Mouse (Mus musculus) adrenal gland, postnatal 14 days (tissue): Measurements from ENCODE around the gene Chn2. TPM values are rescaled to one million over a fixed set of nuclear protein-coding genes. Genes with fewer than 3 reads are reported as not detected.
"Not testable (repeated sequence)": the region's sequence is repeated elsewhere in the genome, so short reads cannot be mapped to it uniquely, and the experiment has no call there.

Experiments
- DNase-seq: peaks from one replicate; pipeline ENCODE4 v3.0.0; 2021; ENCODE audit warnings: mixed read lengths
- total RNA-seq: library from RNA; stranded (reverse); gene quantifications from 2 replicates; pipeline ENCODE4 v1.2.3, GENCODE M21; 2021

Gene Chn2
- total RNA-seq, 1 experiment from 2014 or later: 9.9 TPM

DNA sequence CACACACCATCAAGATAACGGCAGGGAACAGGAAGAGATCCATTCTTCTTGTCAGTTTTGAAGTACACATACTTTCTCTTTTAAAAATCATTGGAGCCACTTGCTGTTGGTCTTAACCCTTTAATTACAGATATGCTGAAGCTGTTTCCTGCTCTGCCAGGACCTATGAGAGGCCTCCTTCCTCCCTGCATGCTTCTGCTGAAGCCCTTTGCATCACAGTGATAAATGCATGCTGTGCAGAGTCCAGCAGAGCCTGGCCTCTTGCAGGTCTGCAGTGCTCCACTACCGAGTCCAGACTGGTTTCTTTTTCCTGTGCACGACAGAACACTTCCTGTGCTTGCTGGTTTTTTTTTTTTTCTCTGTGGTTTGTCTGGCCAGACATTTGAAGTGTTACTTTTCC, 119.0 kb downstream of the Chn2 start:
- DNase-seq: peak; percentile 44

DNA sequence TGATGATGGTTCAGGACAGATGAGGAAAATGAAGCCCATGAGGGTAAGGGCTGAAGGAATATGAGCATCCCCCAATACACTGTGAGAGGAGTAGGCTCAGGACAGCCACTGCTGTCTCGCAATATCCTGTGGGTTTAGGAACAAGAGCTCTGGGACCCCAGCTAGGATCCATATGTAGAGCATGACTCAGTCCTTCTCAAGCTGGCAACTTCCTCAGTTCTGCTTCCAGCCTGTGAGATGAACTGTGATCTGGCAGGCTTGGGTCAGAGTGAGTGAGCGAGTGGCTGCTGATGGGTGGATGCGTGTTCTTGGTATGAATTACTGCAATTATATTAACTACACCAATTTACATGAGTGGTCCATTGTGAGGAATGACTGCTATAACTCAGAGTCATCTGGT, 121.3 kb downstream of the Chn2 start:
- no peak for DNase-seq

DNA sequence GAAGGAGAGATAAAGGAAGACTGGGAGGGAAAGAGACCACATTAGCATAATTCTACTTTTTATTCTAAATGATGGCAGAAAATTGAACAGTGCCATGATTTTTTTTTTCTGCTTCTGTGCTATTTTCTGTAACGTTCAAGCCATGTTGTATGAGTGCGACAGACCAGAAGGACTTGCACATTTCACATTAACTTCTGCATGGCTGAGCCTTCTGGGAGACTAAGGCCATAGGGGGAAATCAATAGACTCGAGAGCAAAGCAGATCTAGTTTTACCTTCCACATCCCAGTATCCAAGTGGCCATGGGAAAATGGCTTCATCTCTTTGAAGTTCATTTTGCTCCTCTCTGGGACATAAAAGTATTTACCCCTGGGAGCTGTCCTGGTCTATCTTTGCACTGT, 121.9 kb downstream of the Chn2 start:
- no peak for DNase-seq

DNA sequence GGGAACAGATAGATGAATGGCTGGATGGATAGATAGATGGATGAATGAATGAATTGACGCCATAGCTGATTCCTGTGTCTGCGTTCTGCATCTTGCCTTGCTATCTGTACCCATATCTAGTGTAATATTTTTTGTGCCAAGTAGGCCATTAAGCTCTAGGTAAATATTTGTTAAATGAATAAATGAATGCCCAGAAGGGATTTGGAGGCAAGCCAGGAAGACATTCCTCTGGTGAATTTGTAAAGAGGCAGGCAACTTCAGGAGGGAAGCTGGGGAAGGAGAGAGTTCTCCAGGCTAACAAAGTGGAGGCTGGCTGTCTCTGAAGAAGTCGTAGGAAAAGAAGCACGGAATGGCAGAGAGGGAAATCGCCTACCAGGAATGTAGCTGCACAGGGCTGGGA, 123.0 kb downstream of the Chn2 start:
- no peak for DNase-seq

DNA sequence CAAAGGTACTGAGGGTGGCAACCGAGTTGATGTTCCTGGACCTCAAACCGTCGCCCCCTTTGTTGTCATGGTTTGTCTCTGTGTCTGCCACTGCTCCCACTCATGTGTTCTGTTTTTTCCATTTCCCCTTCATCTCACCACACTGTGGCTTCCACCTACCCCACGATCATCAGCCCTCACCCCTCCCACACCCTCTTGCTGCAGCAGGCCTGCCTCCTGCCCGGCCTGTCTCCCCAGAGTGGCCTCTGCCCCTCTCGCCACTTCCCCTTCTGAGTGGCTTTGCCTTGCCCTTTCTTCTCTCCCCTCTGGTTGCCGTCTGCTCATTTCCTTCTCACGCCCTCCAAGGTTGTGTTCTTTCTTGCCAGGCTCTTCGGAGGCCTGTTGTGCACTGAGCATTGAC, 123.4 kb downstream of the Chn2 start:
- peak; percentile 16 for DNase-seq

DNA sequence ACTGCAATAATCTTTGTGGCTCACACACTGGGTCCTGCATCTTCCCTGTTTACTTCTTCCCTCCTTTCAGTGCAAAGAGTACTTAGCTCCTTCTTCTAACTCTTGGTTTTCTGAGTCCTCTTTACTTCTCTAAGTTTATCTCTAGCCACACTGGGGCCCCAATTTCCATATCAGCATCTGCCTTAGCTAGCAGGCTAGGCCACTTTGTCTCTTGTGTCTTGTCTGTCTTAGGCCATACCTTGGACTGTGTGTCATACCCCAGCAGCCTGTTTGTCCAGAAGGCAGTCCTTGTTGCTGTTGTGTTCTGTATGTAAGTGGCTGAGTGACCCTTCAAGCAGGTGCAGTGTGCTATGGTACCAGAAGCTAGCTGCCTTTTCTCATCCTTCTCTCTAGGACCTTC, 124.3 kb downstream of the Chn2 start:
- DNase-seq: no peak

DNA sequence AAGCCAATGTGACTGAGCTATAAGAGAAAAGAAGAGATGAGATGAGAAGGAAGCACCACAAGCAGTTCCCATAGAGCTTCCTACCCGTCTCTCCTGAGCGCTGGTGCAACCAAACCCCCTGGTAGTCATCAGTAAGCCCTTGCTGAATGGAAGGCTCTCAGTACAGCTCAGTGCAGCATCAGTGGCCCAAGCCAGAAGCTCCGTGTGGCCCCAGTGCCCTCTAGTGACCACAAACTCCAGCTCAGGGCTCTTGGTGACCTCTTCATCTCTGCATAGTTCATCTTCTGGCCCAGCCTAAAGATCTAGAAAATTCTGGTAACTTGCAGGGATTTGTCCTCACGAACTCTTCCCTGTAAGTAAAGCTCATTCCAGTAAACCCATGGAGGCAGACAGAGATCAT, 125.4 kb downstream of the Chn2 start:
- peak; percentile 69 for DNase-seq

DNA sequence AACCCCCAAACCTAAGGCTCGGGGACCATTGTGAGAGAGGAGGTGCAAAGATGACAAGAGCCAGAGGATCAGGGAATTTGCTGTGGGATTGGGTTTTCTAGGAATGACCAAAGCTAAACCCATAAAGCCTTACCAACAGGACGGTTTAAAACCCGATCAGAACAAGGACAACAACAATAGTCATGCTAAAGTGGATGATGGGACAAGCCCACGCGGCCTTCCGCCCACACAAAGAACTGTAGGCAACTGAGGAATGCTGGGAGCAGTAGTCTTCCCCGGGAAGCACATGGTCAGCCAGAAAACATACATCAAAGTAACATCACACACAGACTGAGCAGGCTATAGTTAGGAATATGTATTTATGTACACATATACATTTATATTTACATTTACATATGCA, 125.9 kb downstream of the Chn2 start:
- no peak for DNase-seq

DNA sequence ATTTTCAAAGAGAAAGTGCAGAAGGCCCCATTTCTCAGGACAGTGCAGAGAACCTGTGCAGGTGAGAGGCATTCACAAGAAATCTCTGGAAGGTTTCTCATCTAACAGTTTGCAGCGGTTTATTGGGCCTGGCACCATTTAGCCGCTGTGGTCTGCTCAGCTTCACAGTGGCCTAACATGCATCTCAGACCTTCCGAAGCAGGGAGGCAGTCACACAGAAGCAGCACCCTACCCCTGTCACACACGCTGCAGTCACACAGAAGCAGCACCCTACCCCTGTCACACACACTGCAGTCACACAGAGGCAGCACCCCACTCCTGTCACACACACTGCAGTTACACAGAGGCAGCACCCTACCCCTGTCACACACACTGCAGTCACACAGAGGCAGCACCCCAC, 126.5 kb downstream of the Chn2 start:
- no peak for DNase-seq

DNA sequence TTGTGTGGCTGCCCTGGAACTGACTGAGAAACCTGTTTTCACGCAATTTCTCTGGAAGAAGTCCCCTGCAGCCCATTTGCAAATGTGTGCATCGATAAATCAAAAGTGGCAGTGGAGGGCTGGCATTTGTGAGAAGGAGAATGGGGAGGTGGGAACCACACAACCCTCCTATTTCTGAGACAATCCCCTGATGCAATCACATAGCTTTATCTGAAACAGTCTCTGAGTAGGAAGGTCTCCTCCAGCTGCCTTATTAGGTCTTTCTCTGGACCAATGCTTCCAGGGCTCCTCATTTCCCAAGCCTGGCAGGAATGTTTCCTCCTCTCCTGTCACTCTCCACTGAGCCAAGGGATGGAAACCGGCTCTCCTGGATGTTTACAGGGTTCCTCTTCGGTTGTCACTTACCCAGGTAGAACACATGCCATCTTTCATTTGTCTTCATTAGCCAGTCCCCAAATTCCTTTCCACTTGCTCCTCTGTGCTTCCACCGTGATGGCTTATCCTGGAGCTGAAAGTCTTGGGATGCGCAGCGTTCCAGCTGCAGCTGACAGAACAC, 127.7 kb downstream of the Chn2 start:
- DNase-seq: no peak

DNA sequence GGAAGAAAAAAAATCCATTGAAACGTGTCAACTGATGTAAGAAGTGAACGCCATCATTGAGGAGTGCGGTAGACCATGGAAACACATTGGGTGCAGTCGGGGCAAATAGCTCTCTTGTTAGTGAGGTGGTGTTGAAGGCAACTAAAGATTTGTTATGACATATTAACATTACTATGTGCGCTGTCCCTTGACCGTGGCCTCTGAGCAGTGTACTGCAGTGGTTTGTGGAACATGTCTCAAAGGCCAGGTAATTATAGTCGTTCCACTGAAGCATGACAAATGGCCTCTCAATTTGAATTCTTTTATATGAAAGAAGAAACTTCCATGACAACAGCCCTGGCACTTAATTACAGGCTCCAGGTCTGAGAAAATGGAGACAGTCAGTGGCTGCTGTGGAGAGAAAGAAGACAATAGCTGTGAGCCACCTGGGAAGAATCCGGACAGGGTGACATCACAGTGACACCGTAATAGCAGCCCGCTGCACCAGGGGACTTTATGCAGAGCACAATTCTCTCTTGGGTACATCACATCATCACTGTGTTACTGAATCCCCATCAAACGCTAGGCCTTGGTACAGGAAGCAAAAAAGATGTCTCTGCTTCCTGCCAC, 131.0 kb downstream of the Chn2 start:
- no peak for DNase-seq

DNA sequence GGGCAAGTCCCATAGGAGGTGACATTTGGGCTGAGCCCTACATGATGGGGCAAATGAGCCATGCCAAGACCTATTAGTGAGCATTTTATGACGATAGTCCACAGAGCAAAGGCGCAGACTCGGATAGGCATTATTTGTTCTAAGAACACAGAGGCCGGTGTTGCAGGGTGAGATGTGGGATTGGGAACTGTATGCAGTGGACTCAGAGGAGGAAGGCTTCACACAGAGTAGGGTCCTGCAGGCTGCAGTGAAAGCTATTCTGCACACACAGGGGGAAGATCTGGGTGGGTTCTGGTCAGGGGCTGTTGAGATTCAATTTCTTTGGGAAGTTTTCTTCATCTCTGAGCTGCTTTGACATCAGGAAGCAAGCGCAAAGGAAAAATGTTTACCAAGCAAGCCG, 132.0 kb downstream of the Chn2 start:
- no peak for DNase-seq

DNA sequence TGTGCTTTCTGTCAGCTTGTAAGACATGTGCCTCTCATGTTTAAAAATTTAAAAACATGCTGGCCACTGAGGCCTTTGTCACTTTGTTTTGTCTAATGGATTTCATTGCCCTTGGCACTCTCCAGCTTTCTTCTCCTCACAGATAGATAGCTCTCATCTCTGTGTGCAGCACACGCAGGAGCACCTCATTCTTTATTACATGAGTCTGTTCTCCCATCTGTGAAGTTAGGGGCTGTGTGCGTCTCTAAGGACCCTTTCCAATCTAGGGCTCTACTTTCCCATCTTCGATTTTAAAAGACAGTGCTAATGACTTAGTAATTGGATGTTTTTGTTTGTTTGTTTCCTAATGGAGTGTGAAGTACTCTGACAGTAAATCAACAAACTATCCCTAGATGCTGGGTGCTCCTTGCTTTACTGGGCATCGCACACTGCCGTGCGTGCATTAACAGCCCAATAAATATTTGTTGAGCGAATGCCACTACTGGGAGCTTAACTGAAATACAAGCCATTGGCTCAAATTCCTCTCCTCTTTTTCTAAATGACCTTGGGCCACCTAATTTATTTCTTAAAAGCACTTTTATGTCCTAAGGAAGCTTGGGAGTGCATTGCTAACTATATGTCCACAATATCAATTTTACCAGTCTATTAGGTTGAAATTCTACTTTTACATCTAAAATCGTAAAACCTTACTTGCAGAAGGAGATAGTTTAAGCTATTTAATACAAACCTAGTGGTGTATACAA, 136.3 kb downstream of the Chn2 start:
- DNase-seq: no peak

DNA sequence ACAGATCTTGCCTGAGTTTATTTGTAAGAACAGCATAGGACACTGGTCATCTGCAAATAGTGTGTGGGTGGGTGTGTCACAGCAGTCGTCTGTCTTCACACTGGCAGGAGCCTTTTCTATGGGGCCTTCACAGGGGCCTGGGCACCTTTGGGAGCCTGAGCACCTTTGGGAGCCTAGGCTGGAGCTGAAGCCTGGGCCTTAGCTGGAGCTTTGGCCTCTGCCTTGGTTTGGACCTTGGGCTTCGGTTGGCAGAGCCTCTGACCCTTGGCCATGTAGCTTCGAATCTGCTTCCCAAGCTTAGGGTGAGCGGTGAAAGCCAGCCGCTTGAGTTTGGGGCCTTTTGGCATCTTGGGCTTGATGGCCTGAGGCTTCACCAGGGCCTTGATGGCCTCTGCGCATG, 137.7 kb downstream of the Chn2 start:
- not testable (repeated sequence) for DNase-seq

DNA sequence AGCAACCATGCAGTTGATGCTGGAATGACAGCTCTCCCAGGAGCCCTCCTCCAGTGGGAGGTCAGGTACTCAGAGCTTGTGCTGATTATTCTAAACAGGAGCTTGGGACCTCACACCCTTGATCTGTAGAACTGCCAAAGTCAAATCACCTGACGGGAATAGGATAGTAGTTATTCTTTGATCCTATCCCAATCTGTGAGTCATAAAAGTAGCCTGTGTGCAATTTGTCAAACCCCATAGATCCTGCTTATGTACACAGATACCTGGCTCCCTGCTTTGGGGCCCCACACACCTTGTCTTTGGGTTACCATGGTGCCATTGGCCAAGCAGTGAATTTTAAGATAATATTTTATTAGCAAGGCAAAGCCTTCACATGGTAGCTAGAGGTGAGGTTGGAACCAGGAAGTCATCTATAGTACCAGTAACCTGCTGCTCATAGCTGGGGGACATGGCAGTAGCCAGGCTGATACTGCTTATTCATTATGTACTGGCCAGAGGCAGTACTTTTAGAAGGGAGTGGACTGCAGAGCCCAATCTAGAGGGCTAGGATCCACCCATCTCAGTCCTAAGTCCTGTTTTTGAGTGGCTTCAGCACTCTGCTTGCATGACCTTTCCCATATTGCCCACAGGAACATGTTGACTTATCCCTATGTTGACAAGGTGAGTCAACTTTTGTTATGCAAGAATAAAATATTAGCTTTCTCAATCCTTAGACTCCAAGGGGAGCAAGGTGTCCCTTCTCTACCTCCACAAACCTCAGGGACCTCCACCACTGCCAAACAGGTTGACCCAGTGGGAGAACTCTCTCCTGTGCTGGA, 139.9 kb downstream of the Chn2 start:
- no peak for DNase-seq

DNA sequence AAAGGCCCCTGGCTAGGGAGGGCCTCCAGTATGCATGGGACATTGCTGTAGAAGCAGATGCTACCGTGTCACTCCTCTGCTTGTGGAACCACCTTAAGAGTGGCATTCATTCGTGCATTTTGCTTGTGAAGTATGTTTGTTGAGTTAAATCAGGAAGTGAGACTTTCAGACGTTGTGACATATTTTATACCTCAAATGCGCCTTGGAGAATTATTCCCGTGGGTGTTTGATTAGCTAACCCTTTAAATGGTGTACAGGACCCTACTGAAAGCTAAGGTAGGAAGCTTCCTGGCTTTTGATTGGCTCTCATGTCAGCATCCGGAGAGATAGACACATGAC, 140.5 kb downstream of the Chn2 start:
- DNase-seq: no peak

DNA sequence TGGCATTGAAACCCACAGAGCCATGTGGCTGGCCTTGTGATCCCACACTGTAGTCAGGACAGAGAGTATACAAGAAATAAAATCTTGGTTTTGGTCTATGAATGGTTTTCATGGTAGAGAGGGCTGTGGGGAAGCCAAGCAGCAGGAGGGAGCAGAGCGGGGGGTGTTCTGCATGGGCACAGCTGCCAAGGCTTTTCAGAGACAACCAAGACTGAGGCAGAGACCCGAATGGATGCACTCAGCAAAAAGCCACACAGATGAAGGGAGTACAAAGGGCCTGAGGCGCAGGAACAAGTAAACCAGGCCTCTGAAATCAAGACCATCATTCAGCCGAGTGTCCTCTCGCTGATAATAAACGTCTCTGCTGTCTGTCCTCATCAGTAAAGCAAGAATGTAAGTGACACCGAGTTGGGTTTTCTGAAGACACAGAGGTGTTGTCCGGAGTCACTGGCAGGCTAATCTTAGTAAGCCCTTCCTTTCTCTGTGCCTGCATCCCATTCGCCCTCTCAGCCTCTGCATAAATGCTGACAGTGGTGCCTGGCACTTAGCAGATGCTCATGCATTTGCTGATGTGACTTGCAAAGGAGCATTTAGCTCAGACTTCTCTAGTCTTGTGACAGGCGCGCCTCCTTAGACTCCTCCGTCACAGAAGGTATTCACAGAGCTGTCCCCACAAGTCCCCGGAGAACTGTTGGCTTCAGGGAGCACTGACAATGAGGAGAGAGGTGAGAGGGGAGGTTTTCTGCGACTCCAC, 144.6 kb downstream of the Chn2 start:
- no peak for DNase-seq

DNA sequence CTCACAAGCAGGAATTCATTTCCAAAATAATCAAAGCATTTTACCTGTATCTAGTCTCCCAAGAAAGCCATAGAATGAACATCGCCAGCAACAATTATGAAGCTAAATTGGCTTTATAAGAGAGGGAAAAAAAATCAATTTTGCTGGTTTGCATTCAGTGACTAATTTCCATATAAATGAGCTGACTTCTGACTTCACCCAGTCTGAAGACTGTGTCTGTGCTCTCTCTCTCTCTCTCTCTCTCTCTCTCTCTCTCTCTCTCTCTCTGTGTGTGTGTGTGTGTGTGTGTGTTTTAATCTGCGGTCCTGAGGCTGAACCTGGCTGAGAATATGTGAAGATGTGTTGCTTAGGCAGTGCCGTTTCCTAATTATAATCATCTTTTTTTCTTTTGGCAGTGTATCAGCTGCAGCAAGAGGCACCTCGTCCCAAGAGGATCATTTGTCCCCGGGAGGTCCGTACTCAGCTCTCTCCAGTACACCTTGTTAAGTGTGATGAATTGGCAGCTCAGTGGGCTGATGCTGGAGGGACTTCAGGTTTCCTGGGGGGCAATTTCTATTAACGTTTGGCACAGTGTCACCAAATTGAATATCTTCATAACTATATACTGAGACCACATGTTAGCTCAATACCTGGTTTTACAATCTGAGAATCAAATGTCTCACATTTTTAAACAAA, 154.4 kb downstream of the Chn2 start:
- DNase-seq: no peak

DNA sequence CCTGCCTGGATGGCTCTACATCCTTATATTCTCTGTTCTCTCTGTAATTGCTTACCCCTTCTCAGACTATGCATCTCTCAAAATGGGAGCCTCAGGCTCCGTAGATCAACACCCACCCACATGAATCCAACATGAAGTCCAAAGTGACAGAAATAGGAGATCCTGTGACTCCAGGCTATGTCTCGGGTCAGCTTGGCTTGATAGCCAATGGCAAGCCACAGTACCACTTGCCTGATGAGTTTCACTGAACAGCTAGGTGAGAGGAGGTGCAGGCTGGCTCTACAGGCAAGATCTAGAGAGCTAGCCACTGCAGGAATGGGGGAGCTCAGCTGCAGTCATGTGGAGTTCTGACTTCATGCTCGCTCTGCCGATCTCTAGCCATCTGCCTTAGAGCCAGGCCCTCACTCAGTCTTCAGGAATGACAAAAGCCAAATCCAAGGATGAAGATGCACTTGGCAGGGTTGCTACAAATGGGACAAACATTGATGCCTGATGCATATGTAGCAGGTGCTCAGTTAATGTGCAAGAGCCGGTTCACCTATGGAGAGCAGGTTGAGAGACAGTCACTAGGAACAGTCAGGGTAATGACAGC, 158.6 kb downstream of the Chn2 start:
- no peak for DNase-seq

DNA sequence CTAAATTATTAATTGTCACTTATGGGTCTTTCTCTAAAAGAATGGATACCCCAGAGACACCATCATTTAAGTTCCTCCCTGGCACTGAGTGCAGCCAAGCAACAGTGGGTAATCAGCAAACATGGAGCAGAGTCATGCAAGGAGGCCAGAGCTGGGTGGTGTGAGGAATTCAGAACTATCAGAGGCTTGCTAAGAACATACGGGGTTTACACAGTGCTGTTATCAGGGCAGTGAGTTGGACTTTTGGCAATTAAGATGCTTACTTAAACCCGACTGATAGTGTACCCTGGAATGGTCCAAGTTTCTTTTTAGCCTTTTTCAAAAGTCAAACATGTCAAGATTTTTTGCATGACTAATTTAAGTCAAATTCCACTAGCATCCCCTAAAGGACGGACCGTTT, 160.2 kb downstream of the Chn2 start:
- DNase-seq: no peak

DNA sequence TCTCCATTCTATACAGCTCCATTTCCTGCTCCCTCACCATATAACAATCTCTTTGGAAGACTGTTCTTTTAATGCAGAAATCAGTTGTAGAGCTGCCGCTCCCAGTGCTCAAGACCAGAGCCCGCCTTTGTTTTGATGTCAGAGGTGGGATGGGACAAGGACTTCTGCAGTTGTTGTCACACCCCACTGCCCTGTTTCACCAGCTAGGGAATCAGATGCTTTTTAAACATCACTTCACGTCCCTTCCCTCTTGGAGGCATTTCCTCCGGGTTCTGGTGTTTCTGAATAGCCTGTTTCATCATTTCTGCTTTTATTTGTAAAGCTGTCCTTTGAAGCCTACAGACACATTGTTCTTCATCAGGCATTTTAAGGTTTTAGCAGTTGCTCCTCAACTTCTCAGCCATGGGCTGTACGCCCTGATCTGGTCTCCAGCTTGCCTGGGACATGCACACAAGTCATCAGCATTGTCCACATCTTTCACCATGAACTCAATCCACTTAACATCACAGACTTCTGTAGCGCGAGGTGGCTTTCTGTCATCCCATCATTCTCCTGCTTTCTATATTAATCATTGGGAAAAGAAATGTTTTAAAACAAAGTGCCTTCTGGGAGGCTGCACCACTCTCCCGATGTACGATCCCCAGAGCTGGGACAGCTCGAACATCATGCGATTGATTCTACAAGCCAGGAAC, 160.8 kb downstream of the Chn2 start:
- no peak for DNase-seq
